Mouse (Mus musculus): ENCODE data around the gene Stxbp3.

Stxbp3 gene

DNA sequence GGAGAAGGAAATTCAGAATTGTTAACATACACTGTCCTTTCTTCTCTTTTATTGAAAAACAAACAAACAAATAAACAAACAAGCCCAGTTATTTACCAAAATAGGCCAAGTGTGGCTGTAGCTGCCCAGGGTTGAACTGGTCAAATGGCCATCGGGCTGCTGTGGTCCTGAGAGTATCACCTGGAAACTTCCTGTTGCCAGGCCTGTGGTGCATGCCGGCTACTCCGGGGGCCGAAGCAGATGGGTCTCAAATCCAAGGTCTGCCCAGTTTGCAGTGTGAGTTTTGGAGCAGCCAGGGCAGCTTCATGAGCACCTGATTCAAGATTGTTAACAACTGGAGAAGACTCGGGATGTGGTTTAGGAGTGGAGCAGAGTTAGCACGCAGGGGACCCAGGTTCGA, 74.8 kb downstream of the Stxbp3 start:
- DNase-seq (ENCODE audit: low spot score in 2 of 2): no peak

DNA sequence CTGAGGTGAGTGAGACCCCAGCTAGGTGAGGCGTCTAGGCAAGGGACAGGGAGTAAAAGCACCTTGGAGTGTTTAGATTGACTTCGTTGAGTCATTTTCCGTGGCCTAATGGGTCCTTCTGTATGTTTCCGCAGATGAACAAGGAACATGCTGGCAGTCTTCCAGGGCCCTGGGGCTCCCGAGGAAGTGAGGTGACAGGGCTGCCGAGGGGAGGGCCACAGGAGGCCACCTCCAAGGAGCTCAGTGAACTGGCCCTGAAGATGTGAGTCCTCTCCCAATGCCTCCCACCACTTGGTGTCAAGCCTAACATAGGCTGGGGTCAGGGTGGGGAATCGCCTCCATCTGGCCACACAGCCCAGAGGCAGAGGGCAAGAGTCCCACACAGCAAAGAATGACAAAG, 75.3 kb downstream of the Stxbp3 start:
- DNase-seq (ENCODE audit: low spot score in 2 of 2): no peak

DNA sequence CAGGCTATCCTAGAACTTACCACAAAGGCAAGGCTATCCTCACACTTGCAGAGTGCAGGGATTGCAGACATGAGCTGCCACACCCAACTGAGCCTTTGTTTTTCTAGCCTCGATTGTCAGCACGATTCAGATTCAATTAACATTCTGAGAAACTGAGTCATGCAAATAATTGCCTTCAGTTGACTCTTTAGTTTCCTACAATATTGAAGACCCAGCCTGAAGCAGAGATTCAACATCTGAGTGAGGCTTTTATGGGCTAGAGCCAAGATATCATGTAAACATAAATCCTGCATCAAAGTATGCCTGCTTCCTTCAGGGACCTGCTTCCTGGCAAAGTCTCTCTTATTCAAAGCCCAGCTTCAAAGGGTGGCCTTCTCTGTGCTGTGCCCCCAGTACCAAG, 76.6 kb downstream of the Stxbp3 start:
- no peak for DNase-seq (ENCODE audit: low spot score in 2 of 2)

DNA sequence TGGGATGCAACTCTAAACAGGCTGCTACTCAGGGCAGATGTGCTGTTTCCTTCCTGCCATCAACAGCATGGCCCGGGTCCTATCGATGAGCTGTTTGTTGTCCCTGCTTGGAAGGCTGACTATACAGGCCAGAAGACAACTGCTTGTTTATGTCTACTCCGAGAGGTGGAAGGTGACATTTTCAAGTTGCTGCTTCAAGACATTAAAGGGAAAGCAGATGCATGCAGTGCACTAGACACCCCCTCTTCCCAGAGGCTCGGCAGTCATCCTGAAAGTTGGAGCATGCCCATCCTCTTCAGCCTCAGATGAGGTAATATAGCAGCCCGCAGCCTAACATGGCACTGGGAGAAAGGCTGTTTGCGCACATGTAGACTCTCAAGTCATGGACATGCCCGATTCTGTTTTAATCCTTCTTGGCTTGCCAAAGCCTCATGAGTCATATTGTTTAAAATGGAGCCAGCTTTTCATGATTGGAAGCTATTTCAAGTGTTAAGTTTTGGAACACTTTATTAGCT, 77.7 kb downstream of the Stxbp3 start:
- DNase-seq (ENCODE audit: low spot score in 2 of 2): no peak

DNA sequence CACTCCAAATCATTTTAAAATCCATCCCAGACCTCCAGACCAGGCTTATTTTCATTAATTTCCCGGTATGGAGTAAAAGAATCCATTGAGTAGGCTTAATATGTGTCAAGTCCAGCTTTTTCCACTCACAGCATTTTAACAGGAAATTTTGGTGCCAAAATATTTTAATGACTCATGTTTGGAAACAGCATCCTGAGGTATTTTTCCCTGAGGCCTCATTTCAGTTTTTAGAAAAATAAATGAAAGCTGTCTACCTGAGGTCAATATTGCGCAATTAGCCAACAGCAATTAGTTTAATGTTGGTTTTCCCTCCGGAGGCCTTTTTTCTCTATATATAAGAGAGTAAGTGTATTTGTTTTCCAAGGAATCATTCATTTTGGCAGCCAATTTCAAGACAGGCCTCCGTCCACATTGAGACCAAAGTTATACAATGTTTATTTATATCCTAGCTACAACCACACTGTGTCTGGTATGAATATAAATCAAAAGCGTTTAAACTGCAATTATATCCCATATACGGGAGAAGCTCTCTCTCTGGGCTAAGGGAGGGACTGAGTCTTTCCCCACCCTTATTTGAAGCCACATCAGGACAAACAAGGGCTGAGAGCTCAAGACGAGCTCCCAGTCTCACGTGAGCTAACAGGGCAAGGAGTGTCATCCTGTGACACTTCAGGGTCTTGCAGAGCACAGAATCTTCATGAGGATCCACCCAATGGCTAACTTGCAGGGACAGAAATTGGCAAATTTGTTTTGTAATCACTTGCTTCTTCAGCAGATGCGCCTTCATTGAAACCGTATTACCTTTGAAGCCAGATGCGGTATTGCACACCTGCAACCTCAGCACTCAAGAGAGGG, 80.5 kb downstream of the Stxbp3 start:
- no peak for DNase-seq (ENCODE audit: low spot score in 2 of 2)

DNA sequence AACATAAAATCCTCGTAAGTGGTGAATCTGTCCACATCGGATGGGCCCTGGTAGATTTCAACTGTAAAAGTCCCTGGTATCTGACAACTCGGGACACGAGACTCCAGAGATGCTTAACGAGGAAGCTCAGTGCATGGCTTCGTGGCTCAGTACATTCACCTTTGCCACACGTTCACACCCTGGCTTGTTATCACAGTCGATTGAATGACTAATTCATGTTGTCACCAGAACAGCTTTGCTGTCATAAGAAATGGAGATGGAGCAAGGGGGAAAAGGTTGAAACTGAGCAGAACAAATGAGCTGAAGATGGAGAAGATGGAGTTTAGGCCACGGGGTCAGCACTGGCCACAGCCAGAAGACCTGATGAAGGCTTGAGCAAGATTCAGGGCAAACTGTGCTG, 82.8 kb downstream of the Stxbp3 start:
- DNase-seq (ENCODE audit: low spot score in 2 of 2): no peak

DNA sequence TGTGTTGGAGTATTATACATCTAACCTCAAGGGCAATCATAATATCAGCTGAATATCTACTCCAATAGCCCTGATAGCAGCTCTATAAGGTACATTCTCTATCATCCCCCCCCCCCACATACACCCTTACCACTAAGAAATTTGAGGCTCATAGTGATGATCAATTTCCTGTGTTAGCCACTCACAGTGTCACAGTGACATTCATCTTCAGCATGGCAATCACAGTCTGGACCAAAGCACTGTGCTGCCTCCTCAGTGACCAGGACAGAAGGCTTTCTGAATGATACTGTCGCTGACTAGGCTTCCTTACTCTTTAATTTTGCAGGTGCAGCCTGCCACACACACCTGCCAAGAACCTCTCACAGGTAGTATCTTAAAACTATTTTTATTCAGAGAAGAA, 84.2 kb downstream of the Stxbp3 start:
- DNase-seq (ENCODE audit: low spot score in 2 of 2): no peak

DNA sequence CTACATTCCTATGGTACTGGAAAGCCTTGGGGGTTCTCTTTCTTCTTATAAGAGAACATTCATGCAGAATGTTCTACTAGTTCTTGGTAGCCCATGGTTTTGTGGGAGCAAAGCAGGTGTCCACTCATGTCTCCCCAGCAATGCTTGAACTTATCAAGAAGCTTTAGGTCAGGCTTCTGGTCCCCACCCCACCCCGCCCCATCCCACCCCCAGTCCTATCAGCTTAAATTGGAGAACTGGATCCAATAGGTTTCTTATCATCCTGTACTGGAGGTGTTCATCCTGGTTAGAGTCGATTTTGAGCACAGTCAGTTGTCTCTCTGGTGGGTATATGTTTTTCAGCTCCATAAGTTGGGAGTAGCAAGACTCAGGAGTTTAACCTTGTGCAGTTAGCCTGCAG, 84.8 kb downstream of the Stxbp3 start:
- no peak for DNase-seq (ENCODE audit: low spot score in 2 of 2)

DNA sequence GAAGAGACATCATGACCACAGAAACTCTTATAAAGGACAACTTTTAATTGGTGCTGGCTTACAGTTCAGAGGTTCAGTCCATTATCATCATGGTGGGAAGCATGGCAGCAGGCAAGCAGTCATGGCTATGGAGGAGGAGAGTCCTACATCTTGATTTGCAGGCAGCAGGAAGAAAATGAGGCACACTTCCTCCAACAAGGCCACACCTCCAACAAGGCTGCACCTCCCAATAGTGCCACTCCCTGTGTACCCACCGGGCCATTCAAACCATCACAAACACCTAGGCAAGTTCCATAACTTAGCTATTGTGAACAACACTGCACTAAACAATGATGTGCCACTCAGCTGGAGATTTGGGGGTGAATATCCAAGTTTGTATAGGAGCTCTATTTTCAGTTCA, 85.8 kb downstream of the Stxbp3 start:
- no peak for DNase-seq (ENCODE audit: low spot score in 2 of 2)

DNA sequence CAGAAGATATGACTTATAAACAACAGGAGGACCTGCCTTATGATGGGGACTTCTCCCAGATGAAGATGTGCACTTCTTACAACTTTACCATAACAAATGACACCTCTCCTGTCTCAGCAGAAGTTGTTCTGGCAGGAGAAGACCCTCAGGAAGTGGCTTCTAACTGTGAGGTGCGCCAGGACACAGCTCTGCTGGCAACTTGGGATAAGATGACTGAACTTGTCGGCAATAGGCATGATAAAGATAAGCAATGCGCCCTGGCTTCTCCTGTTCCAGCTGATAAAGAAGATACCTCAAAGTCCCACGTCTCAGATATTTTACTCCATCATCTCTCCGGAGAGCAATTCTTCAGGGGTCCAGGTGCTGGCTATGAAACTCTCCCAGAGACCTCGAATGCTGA, 88.6 kb downstream of the Stxbp3 start:
- DNase-seq (ENCODE audit: low spot score in 2 of 2): no peak

DNA sequence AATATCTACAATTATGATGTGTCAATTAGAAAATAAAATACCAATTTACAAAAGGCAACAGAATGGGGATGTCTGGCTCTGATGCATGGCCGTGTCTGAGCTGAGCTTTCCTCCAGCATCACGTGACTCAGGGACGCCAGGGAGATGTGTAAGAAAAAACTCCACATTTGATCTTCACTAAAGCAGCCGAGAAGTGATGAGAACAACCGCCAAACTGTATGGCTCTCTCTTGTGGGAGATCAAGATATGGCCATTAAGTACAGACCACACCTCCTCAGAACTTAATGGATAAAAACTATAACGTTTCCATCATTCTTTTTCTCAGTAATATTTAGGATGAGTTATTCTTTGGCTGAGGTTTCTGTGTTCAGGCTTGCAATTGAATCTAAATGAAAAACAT, 89.3 kb downstream of the Stxbp3 start:
- DNase-seq (ENCODE audit: low spot score in 2 of 2): no peak

DNA sequence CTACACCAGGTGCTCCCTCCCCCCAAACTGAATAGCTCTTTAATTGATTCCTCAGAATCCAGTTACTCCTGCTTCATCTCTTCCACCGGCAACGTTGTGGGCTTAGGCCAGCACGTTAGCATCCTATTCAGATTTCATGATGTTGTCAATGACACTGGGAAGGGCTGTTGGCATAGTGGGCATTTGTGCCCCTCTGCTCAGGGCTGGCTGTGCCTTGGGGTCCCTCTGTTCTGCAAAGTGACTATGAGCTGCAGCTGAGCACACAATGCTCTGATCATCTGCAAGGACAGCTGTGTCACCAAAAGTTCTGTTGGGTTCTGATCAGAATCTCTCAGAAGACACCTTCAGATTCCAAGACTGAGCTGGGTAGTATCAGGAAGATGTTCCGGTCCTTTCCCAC, 96.3 kb downstream of the Stxbp3 start:
- DNase-seq (ENCODE audit: low spot score in 2 of 2): no peak

Measured in cerebellum, postnatal 4 days (tissue).